Mouse (Mus musculus) bone marrow macrophage, adult 2 months (primary cell): ENCODE results near the gene Tent5d.

Experiments
- CTCF ChIP-seq: IDR thresholded peaks from 2 replicates; pipeline ENCODE4 v1.5.1; 2012; ENCODE audit warnings: low read depth, mild to moderate bottlenecking, low read length, moderate library complexity
- POLR2A ChIP-seq: IDR thresholded peaks from 2 replicates; pipeline ENCODE4 v1.6.1; 2012; ENCODE audit warnings: mild to moderate bottlenecking, low read depth, low read length, borderline replicate concordance

DNA sequence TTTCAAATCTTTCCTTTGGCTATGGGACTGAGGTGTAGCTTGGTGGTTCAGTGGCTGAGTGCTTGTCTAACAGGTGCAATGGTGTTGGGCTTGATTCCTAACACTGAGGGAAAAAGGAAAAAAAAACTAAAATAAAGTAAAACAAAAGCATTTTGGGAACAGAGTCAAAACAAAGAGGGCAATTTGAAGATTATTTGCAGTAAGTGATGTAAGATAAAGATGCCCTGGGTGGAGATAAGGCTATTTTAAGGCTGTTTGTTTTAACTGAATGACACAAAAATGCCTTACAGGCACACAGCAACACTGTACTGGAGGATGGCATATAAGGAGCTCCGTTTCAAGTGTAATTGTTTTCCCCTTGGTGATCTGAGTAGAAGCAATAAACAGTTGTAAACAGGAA, 3.4 kb downstream of the Tent5d start:
- TF ChIP-seq POLR2A (no peak), CTCF (no peak)
